Mouse (Mus musculus) embryonic facial prominence, embryonic 12.5 days (tissue): ENCODE measurements around the gene Ankrd13a. TPM values are rescaled to one million over a fixed set of nuclear protein-coding genes. Genes with fewer than 3 reads are reported as not detected.
A peak's percentile ranks its signal among the peaks of the same experiment; 100 is the strongest.

Experiments used
- ATAC-seq: fragments of 200-750 bp; cut with Nextera tagmentation; 2 replicates; pipeline ENCODE4 v1.8.0; 2017; ENCODE audit not compliant: insufficient number of reproducible peaks, insufficient read depth, low FRiP score, low TSS enrichment
- H3K27ac ChIP-seq: fragments of 300-500 bp; sonication (generic); 2 replicates; pipeline ENCODE4 v1.5.1; 2016; ENCODE audit warnings: mild to moderate bottlenecking
- H3K27me3 ChIP-seq: fragments of 300-500 bp; sonication (generic); 2 replicates; pipeline ENCODE4 v1.6.1; 2016; ENCODE audit warnings: mild to moderate bottlenecking, moderate library complexity
- H3K36me3 ChIP-seq: fragments of 300-500 bp; sonication (generic); 2 replicates; pipeline ENCODE4 v1.6.1; 2016; ENCODE audit warnings: mild to moderate bottlenecking
- H3K4me1 ChIP-seq: fragments of 300-500 bp; sonication (generic); 2 replicates; pipeline ENCODE4 v1.6.1; 2016
- H3K4me2 ChIP-seq: fragments of 300-500 bp; sonication (generic); replicated peaks from 2 replicates; pipeline ENCODE4 v1.6.1; 2016; ENCODE audit warnings: mild to moderate bottlenecking, moderate library complexity
- H3K4me3 ChIP-seq: fragments of 300-500 bp; sonication (generic); 2 replicates; pipeline ENCODE4 v1.5.1; 2016; ENCODE audit warnings: mild to moderate bottlenecking
- H3K9ac ChIP-seq: fragments of 300-500 bp; sonication (generic); 2 replicates; pipeline ENCODE4 v1.6.1; 2016; ENCODE audit warnings: mild to moderate bottlenecking, moderate library complexity
- H3K9me3 ChIP-seq: fragments of 300-500 bp; sonication (generic); 2 replicates; pipeline ENCODE4 v1.6.1; 2016; ENCODE audit warnings: mild to moderate bottlenecking, moderate library complexity
- WGBS: fragments of 180-500 bp; shearing (Covaris S2); methylation state at CpG from one replicate; pipeline ENCODE4 v1.1.7; 2016; 5-methylcytosine and 5-hydroxymethylcytosine counted together
- polyA plus RNA-seq: library from polyadenylated mRNA; unstranded; fragments of >200 nt; fragmentation: Nextera tagmentation; extraction: Ambion mirVana; gene quantifications from 2 replicates; pipeline ENCODE4 v1.2.1, GENCODE M21; 2016

Ankrd13a gene
- polyA plus RNA-seq, 1 experiment from 2014 or later: 63.9 TPM

- H3K9ac ChIP-seq: no peak overlapping the region
- no peak overlapping the region for H3K4me3 ChIP-seq
- peaks cover 9% of the 10 kb centered on the region; the same call in 1 of the 2 replicates for H3K4me1 ChIP-seq
- 84% methylated on average over 13 of the region's 13 CpGs for WGBS
- H3K36me3 ChIP-seq: peaks cover 61% of the 10 kb centered on the region
- ATAC-seq: no peak
- no peaks in the 10 kb centered on the region for H3K9me3 ChIP-seq
- no peaks in the 10 kb centered on the region for H3K27me3 ChIP-seq
- H3K4me2 ChIP-seq: no peak overlapping the region
- no peak overlapping the region for H3K27ac ChIP-seq
These were observed 29.9 kb downstream of the Ankrd13a start for GRCm38 (mm10) chr5:114804335-114804734.

GRCm38 (mm10) chr5:114804958-114805357 lies 30.5 kb downstream of the Ankrd13a start:
- ATAC-seq: no peak
- H3K9me3 ChIP-seq: no peaks in the 10 kb centered on the region
- WGBS: 32% methylated on average over 3 of the region's 3 CpGs
- no peak overlapping the region for H3K4me2 ChIP-seq
- H3K4me3 ChIP-seq: no peak overlapping the region
- peaks cover 11% of the 10 kb centered on the region; the same call in 1 of the 2 replicates for H3K4me1 ChIP-seq
- no peak overlapping the region for H3K9ac ChIP-seq
- H3K27ac ChIP-seq: no peak overlapping the region
- no peaks in the 10 kb centered on the region for H3K27me3 ChIP-seq
- H3K36me3 ChIP-seq: peaks cover 68% of the 10 kb centered on the region

- H3K4me1 ChIP-seq: peaks cover 11% of the 10 kb centered on the region; the same call in 1 of the 2 replicates
These were observed 31.2 kb downstream of the Ankrd13a start for GRCm38 (mm10) chr5:114805436-114806350.

GRCm38 (mm10) chr5:114806636-114807035 lies 32.2 kb downstream of the Ankrd13a start:
- no peak overlapping the region for H3K27ac ChIP-seq
- H3K4me3 ChIP-seq: no peak overlapping the region
- H3K27me3 ChIP-seq: no peaks in the 10 kb centered on the region
- peaks cover 11% of the 10 kb centered on the region; the same call in 1 of the 2 replicates for H3K4me1 ChIP-seq
- H3K9me3 ChIP-seq: no peaks in the 10 kb centered on the region
- no peak overlapping the region for H3K9ac ChIP-seq
- no peak for ATAC-seq
- H3K4me2 ChIP-seq: no peak overlapping the region
- 80% methylated on average over 8 of the region's 8 CpGs for WGBS
- peaks cover 72% of the 10 kb centered on the region for H3K36me3 ChIP-seq

More at GRCm38 (mm10) chr5:114805436-114806350, 31.2 kb downstream of the Ankrd13a start:
- H3K9ac ChIP-seq: no peak overlapping the region
- no peak overlapping the region for H3K27ac ChIP-seq
- H3K4me3 ChIP-seq: no peak overlapping the region
- WGBS: 72% methylated on average over 15 of the region's 15 CpGs
- H3K9me3 ChIP-seq: no peaks in the 10 kb centered on the region
- peaks cover 72% of the 10 kb centered on the region for H3K36me3 ChIP-seq
- no peak for ATAC-seq
- no peaks in the 10 kb centered on the region for H3K27me3 ChIP-seq
- no peak overlapping the region for H3K4me2 ChIP-seq

- H3K4me2 ChIP-seq: no peak overlapping the region
These were observed 32.6 kb downstream of the Ankrd13a start for GRCm38 (mm10) chr5:114807063-114807462.

GRCm38 (mm10) chr5:114807468-114807867 lies 33.0 kb downstream of the Ankrd13a start:
- Histone ChIP-seq H3K27ac (peak overlapping the region; percentile 32; the same call in 1 of the 2 replicates), H3K9me3 (no peaks in the 10 kb centered on the region), H3K27me3 (no peaks in the 10 kb centered on the region), H3K9ac (no peak overlapping the region), H3K4me3 (no peak overlapping the region), H3K4me2 (no peak overlapping the region), H3K36me3 (peaks cover 65% of the 10 kb centered on the region), H3K4me1 (peaks cover 14% of the 10 kb centered on the region)
- 25% methylated on average over 8 of the region's 8 CpGs for WGBS
- no peak for ATAC-seq

More at GRCm38 (mm10) chr5:114807063-114807462, 32.6 kb downstream of the Ankrd13a start:
- Histone ChIP-seq H3K9me3 (no peaks in the 10 kb centered on the region), H3K27ac (no peak overlapping the region; the same call in 1 of the 2 replicates), H3K36me3 (peaks cover 68% of the 10 kb centered on the region), H3K9ac (no peak overlapping the region), H3K4me1 (peaks cover 11% of the 10 kb centered on the region), H3K27me3 (no peaks in the 10 kb centered on the region), H3K4me3 (no peak overlapping the region)
- ATAC-seq: no peak
- 46% methylated on average over 9 of the region's 9 CpGs for WGBS

GRCm38 (mm10) chr5:114807893-114808292 lies 33.4 kb downstream of the Ankrd13a start:
- Histone ChIP-seq H3K4me3 (no peak overlapping the region), H3K27me3 (no peaks in the 10 kb centered on the region), H3K4me1 (peaks cover 14% of the 10 kb centered on the region), H3K36me3 (peaks cover 61% of the 10 kb centered on the region), H3K9me3 (no peaks in the 10 kb centered on the region), H3K27ac (no peak overlapping the region), H3K4me2 (no peak overlapping the region), H3K9ac (no peak overlapping the region)
- ATAC-seq: no peak
- WGBS: 54% methylated on average over 6 of the region's 6 CpGs

GRCm38 (mm10) chr5:114808385-114808784 lies 33.9 kb downstream of the Ankrd13a start:
- no peak overlapping the region for H3K4me3 ChIP-seq
- H3K9ac ChIP-seq: no peak overlapping the region
- no peak overlapping the region for H3K4me2 ChIP-seq
- peaks cover 14% of the 10 kb centered on the region for H3K4me1 ChIP-seq
- WGBS: 61% methylated on average over 8 of the region's 8 CpGs
- H3K36me3 ChIP-seq: peaks cover 56% of the 10 kb centered on the region
- no peaks in the 10 kb centered on the region for H3K9me3 ChIP-seq
- ATAC-seq: no peak
- H3K27ac ChIP-seq: no peak overlapping the region
- no peaks in the 10 kb centered on the region for H3K27me3 ChIP-seq

- no peak for ATAC-seq
- Histone ChIP-seq H3K27me3 (no peaks in the 10 kb centered on the region), H3K36me3 (peaks cover 47% of the 10 kb centered on the region), H3K4me1 (peaks cover 14% of the 10 kb centered on the region), H3K4me2 (no peak overlapping the region), H3K9ac (no peak overlapping the region), H3K9me3 (no peaks in the 10 kb centered on the region), H3K4me3 (no peak overlapping the region), H3K27ac (no peak overlapping the region)
- WGBS: 75% methylated on average over 10 of the region's 10 CpGs
These were observed 34.8 kb downstream of the Ankrd13a start for GRCm38 (mm10) chr5:114809181-114809756.

GRCm38 (mm10) chr5:114809826-114810225 lies 35.3 kb downstream of the Ankrd13a start:
- WGBS: 88% methylated on average over 5 of the region's 5 CpGs
- Histone ChIP-seq H3K9me3 (no peaks in the 10 kb centered on the region), H3K4me3 (no peak overlapping the region), H3K4me1 (peaks cover 14% of the 10 kb centered on the region), H3K9ac (no peak overlapping the region), H3K27me3 (no peaks in the 10 kb centered on the region), H3K4me2 (no peak overlapping the region), H3K36me3 (peaks cover 41% of the 10 kb centered on the region), H3K27ac (no peak overlapping the region)
- ATAC-seq: no peak

GRCm38 (mm10) chr5:114813525-114814181 lies 39.2 kb downstream of the Ankrd13a start:
- Histone ChIP-seq H3K27me3 (no peaks in the 10 kb centered on the region), H3K9me3 (no peaks in the 10 kb centered on the region), H3K4me1 (peaks cover 6% of the 10 kb centered on the region), H3K4me3 (peak overlapping the region; percentile 93), H3K27ac (peak overlapping the region; percentile 93), H3K9ac (peak overlapping the region; percentile 78), H3K36me3 (peaks cover 18% of the 10 kb centered on the region), H3K4me2 (peak overlapping the region; percentile 54)
- peak; percentile 89 for ATAC-seq
- WGBS: under 1% methylated on average over 50 of the region's 50 CpGs
